Mouse (Mus musculus) intestine, postnatal 0 days (tissue): ENCODE data around the gene Dnttip1. TPM values are rescaled to one million over a fixed set of nuclear protein-coding genes. Genes with fewer than 3 reads are reported as not detected.
"Not testable (repeated sequence)": the region's sequence is repeated elsewhere in the genome, so short reads cannot be mapped to it uniquely, and the experiment has no call there.

Experiments
- ATAC-seq: fragments of 200-750 bp; cut with Nextera tagmentation; 2 replicates; pipeline ENCODE4 v1.8.0; 2017; ENCODE audit warnings: mild to moderate bottlenecking, moderate TSS enrichment, moderate library complexity
- H3K27ac ChIP-seq: fragments of 300-500 bp; sonication (generic); 2 replicates; pipeline ENCODE4 v1.5.1; 2014; ENCODE audit warnings: mild to moderate bottlenecking, low read depth, low read length, moderate library complexity
- H3K27me3 ChIP-seq: fragments of 300-500 bp; sonication (generic); replicated peaks from 2 replicates; pipeline ENCODE4 v1.6.1; 2014; ENCODE audit warnings: low read length, mixed read lengths; ENCODE audit not compliant: control insufficient read depth, insufficient read depth
- H3K36me3 ChIP-seq: fragments of 300-500 bp; sonication (generic); 2 replicates; pipeline ENCODE4 v1.6.1; 2014; ENCODE audit warnings: mild to moderate bottlenecking, moderate library complexity; ENCODE audit not compliant: control insufficient read depth, insufficient read depth
- H3K4me1 ChIP-seq: fragments of 300-500 bp; sonication (generic); replicated peaks from 2 replicates; pipeline ENCODE4 v1.6.1; 2014; ENCODE audit warnings: antibody characterized with exemption, low read length, mixed read lengths; ENCODE audit not compliant: control insufficient read depth, insufficient read depth
- H3K4me2 ChIP-seq: fragments of 300-500 bp; sonication (generic); replicated peaks from 2 replicates; pipeline ENCODE4 v1.6.1; 2014; ENCODE audit warnings: low read depth, mild to moderate bottlenecking, moderate library complexity
- H3K4me3 ChIP-seq: fragments of 300-500 bp; sonication (generic); 2 replicates; pipeline ENCODE4 v1.5.1; 2014; ENCODE audit warnings: low read depth, low read length
- H3K9ac ChIP-seq: fragments of 300-500 bp; sonication (generic); 2 replicates; pipeline ENCODE4 v1.6.1; 2014; ENCODE audit warnings: mild to moderate bottlenecking, low read depth, low read length
- H3K9me3 ChIP-seq: fragments of 300-500 bp; sonication (generic); 2 replicates; pipeline ENCODE4 v1.6.1; 2016; ENCODE audit warnings: mixed run types; ENCODE audit not compliant: control insufficient read depth
- CTCF ChIP-seq: sonication (generic); IDR thresholded peaks from 2 replicates; pipeline ENCODE4 v1.5.1; 2016; ENCODE audit warnings: low read depth, mild to moderate bottlenecking, control low read depth, antibody characterized with exemption, moderate library complexity
- WGBS: fragments of 180-500 bp; shearing (Covaris S2); extraction: QIAGEN DNeasy Blood & Tissue Kit; methylation state at CpG from one replicate; pipeline ENCODE4 v1.1.7; 2014; 5-methylcytosine and 5-hydroxymethylcytosine counted together
- polyA plus RNA-seq: library from polyadenylated mRNA; unstranded; fragments of >200 nt; fragmentation: Nextera tagmentation; extraction: Ambion mirVana; gene quantifications from 2 replicates; pipeline ENCODE4 v1.2.1, GENCODE M21; 2015

Gene Dnttip1
- polyA plus RNA-seq, 1 experiment from 2014 or later: 43.3 TPM

DNA sequence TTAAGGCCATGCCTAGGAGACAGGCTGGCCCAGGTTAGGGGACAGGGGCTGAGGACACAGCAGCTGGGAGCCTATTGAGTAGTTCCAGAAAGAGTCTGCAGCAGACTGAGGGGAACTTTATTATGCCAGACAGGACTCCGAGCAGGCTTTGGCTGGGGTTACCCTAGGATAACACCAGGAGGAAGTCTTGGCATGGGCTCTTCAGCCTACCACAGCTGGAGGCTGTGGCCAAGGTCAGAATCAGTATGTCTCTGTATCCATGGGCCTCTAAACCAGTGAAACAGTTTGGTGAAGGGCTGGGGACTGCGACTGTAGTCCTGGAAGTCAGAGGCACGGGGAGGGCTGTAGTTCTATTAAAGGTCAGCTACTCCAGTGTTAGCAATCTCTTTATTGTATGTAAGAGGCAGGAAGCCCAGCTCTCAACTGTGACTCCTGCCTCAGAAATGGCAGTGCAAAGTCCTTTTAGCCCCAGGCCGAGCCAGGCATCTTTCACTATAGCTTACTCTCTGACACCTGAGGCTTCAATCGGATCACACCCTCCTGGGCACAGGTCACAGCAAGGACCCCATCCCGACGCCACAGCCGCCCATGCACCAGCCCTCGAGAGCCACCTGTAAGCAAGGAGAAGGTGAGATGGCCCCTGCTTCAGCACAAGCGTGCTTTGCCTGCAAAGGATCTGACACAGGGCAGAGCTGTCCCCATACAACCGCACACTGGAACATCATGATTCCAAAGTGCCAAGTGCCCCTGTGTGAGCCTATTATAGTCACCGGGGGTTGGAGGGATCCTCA lies 46.8 kb downstream of the Dnttip1 start:
- Histone ChIP-seq H3K36me3 (peaks cover 67% of the 10 kb centered on the region), H3K9me3 (no peaks in the 10 kb centered on the region), H3K27me3 (no peaks in the 10 kb centered on the region), H3K4me3 (no peak overlapping the region), H3K4me2 (no peak overlapping the region), H3K9ac (no peak overlapping the region), H3K27ac (peak overlapping the region; percentile 60), H3K4me1 (no peaks in the 10 kb centered on the region)
- 83% methylated on average over 12 of the region's 12 CpGs for WGBS
- ATAC-seq: peak; percentile 22; the same call in 1 of the 2 replicates
- no peak for TF ChIP-seq CTCF

DNA sequence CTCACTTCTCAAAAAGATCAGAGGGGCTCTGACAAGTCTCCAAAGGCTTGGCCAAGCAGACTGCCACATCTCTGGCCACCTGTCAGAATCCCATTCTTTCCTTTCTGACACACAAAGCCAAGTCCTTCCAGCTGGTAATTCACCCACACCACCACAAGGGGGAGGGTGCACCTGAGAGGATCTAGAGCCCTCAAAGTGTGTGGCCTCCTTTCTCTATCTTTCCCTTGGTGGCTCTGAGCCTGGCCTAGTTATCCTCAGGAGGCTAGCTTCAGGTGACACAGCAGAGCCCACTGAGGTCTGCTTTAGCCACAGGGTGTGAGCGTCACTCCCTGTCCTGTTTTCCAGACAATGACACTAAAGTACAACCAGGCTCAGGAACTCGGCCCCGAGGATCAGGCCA lies 47.5 kb downstream of the Dnttip1 start:
- Histone ChIP-seq H3K9ac (no peak overlapping the region), H3K9me3 (no peaks in the 10 kb centered on the region), H3K4me3 (no peak overlapping the region), H3K27me3 (no peaks in the 10 kb centered on the region), H3K4me2 (no peak overlapping the region), H3K4me1 (no peaks in the 10 kb centered on the region), H3K27ac (no peak overlapping the region), H3K36me3 (peaks cover 73% of the 10 kb centered on the region)
- peak; percentile 81 for TF ChIP-seq CTCF
- peak; percentile 29; the same call in 1 of the 2 replicates for ATAC-seq
- WGBS: 49% methylated on average over 3 of the region's 3 CpGs

DNA sequence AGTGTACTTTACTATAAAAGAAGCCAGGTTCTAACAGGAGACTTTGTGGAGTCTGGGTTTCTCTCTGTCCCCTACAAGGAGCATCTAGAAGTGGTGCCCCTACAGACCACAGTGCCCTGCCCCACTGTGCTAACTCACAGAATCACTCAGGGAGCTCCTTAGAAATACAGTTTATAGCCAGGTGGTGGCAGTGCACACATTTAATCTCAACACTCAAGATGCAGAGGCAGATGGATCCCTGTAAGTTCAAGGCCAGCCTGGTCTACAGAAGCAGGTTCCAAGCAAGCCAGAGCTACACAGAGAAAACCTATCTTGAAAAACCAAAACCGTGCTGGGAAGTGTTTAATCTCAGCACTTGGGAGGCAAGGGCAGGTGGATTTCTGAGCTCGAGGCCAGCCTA lies 48.0 kb downstream of the Dnttip1 start:
- Histone ChIP-seq H3K9me3 (no peaks in the 10 kb centered on the region), H3K4me2 (no peak overlapping the region), H3K4me3 (no peak overlapping the region), H3K4me1 (no peaks in the 10 kb centered on the region), H3K27me3 (no peaks in the 10 kb centered on the region), H3K27ac (no peak overlapping the region), H3K36me3 (peaks cover 76% of the 10 kb centered on the region), H3K9ac (no peak overlapping the region)
- peak; percentile 28; the same call in 1 of the 2 replicates for TF ChIP-seq CTCF
- no peak for ATAC-seq
- WGBS: 91% methylated on average over 2 of the region's 2 CpGs

DNA sequence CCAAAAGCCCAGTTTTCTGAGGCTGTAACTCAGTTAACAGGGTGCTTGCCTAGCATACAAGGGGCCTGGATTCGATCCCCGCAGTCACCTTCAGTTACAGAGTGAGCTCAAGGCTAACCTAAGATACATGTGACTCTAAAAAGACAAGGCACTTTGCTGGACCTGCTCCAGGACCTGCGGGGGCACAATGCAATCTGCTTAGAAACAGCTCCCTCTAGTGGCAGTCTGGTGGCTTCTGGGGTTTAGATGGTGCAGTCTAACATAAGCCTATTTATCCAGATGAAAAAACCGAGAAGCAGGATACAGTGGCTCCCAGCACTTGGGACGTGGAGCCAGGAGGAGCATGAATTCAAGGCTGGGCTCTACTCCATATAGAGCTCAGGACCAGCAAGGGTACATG lies 48.5 kb downstream of the Dnttip1 start:
- no peaks in the 10 kb centered on the region for H3K4me1 ChIP-seq
- no peak overlapping the region for H3K9ac ChIP-seq
- TF ChIP-seq CTCF: peak; percentile 92
- peaks cover 73% of the 10 kb centered on the region for H3K36me3 ChIP-seq
- no peaks in the 10 kb centered on the region for H3K27me3 ChIP-seq
- no peak overlapping the region for H3K4me2 ChIP-seq
- ATAC-seq: peak; percentile 44; the same call in 1 of the 2 replicates
- H3K4me3 ChIP-seq: no peak overlapping the region
- no peak overlapping the region for H3K27ac ChIP-seq
- no peaks in the 10 kb centered on the region for H3K9me3 ChIP-seq
- WGBS: 20% methylated on average over 5 of the region's 5 CpGs

GRCm38 (mm10) chr2:164795868-164796267 lies 50.1 kb downstream of the Dnttip1 start:
- ATAC-seq: no peak
- Histone ChIP-seq H3K4me3 (no peak overlapping the region), H3K9ac (no peak overlapping the region), H3K36me3 (peaks cover 78% of the 10 kb centered on the region), H3K4me2 (no peak overlapping the region), H3K9me3 (no peaks in the 10 kb centered on the region), H3K27ac (no peak overlapping the region), H3K4me1 (no peaks in the 10 kb centered on the region), H3K27me3 (no peaks in the 10 kb centered on the region)
- WGBS: 76% methylated on average over 4 of the region's 4 CpGs
- TF ChIP-seq CTCF: no peak

GRCm38 (mm10) chr2:164798554-164798953 lies 52.8 kb downstream of the Dnttip1 start:
- not testable (repeated sequence) for H3K9me3 ChIP-seq, H3K4me3 ChIP-seq, H3K4me1 ChIP-seq, H3K27ac ChIP-seq, H3K9ac ChIP-seq, H3K4me2 ChIP-seq, H3K27me3 ChIP-seq, ATAC-seq
- peaks cover 68% of the 10 kb centered on the region for H3K36me3 ChIP-seq
- WGBS: 78% methylated on average over 6 of the region's 6 CpGs
- peak; percentile 59 for TF ChIP-seq CTCF
